Mouse (Mus musculus) forebrain, embryonic 12.5 days (tissue): ENCODE measurements around the gene Mrpl42. TPM values are rescaled to one million over a fixed set of nuclear protein-coding genes. Genes with fewer than 3 reads are reported as not detected.

ENCODE experiments used
- ATAC-seq: fragments of 200-750 bp; cut with Nextera tagmentation; 2 replicates; pipeline ENCODE4 v1.8.0; 2017; ENCODE audit warnings: moderate TSS enrichment; ENCODE audit not compliant: low FRiP score
- H3K27ac ChIP-seq: fragments of 300-500 bp; sonication (generic); 2 replicates; pipeline ENCODE4 v1.5.1; 2016; ENCODE audit warnings: mild to moderate bottlenecking
- H3K27me3 ChIP-seq: fragments of 300-500 bp; sonication (generic); 2 replicates; pipeline ENCODE4 v1.6.1; 2016; ENCODE audit warnings: mild to moderate bottlenecking
- H3K36me3 ChIP-seq: fragments of 300-500 bp; sonication (generic); replicated peaks from 2 replicates; pipeline ENCODE4 v1.6.1; 2016; ENCODE audit warnings: mild to moderate bottlenecking
- H3K4me1 ChIP-seq: fragments of 300-500 bp; sonication (generic); 2 replicates; pipeline ENCODE4 v1.6.1; 2016
- H3K4me2 ChIP-seq: fragments of 300-500 bp; sonication (generic); 2 replicates; pipeline ENCODE4 v1.6.1; 2016; ENCODE audit warnings: mild to moderate bottlenecking, moderate library complexity
- H3K4me3 ChIP-seq: fragments of 300-500 bp; sonication (generic); replicated peaks from 2 replicates; pipeline ENCODE4 v1.5.1; 2016; ENCODE audit warnings: mild to moderate bottlenecking
- H3K9ac ChIP-seq: fragments of 300-500 bp; sonication (generic); 2 replicates; pipeline ENCODE4 v1.6.1; 2016; ENCODE audit warnings: mild to moderate bottlenecking
- H3K9me3 ChIP-seq: fragments of 300-500 bp; sonication (generic); 2 replicates; pipeline ENCODE4 v1.6.1; 2016
- WGBS: fragments of 180-500 bp; shearing (Covaris S2); methylation state at CpG from one replicate; pipeline ENCODE4 v1.1.7; 2016; 5-methylcytosine and 5-hydroxymethylcytosine counted together
- polyA plus RNA-seq: library from polyadenylated mRNA; unstranded; fragments of >200 nt; fragmentation: Nextera tagmentation; extraction: Ambion mirVana; gene quantifications from 2 replicates; pipeline ENCODE4 v1.2.1, GENCODE M21; 2016

The Mrpl42 gene
- polyA plus RNA-seq, 1 experiment from 2014 or later: 314 TPM

GRCm38 (mm10) chr10:95445104-95446056 lies 56.4 kb downstream of the Mrpl42 start:
- no peak overlapping the region for H3K4me2 ChIP-seq
- no peaks in the 10 kb centered on the region for H3K9me3 ChIP-seq
- WGBS: 88% methylated on average over 18 of the region's 18 CpGs
- H3K4me1 ChIP-seq: no peaks in the 10 kb centered on the region
- H3K4me3 ChIP-seq: no peak overlapping the region
- H3K27ac ChIP-seq: no peak overlapping the region
- H3K9ac ChIP-seq: no peak overlapping the region
- no peak for ATAC-seq
- no peaks in the 10 kb centered on the region for H3K27me3 ChIP-seq
- no peaks in the 10 kb centered on the region for H3K36me3 ChIP-seq

- Histone ChIP-seq H3K4me3 (no peak overlapping the region), H3K27me3 (no peaks in the 10 kb centered on the region), H3K4me2 (no peak overlapping the region), H3K27ac (no peak overlapping the region), H3K36me3 (no peaks in the 10 kb centered on the region), H3K4me1 (no peaks in the 10 kb centered on the region), H3K9me3 (no peaks in the 10 kb centered on the region), H3K9ac (no peak overlapping the region)
- WGBS: 80% methylated on average over 4 of the region's 4 CpGs
- no peak for ATAC-seq
Observed at GRCm38 (mm10) chr10:95442334-95442733, 59.4 kb downstream of the Mrpl42 start.

GRCm38 (mm10) chr10:95440566-95440965 lies 61.2 kb downstream of the Mrpl42 start:
- H3K9me3 ChIP-seq: no peaks in the 10 kb centered on the region
- no peaks in the 10 kb centered on the region for H3K36me3 ChIP-seq
- H3K4me3 ChIP-seq: no peak overlapping the region
- H3K4me2 ChIP-seq: no peak overlapping the region
- H3K9ac ChIP-seq: no peak overlapping the region
- WGBS: 56% methylated on average over 2 of the region's 2 CpGs
- no peaks in the 10 kb centered on the region for H3K27me3 ChIP-seq
- H3K4me1 ChIP-seq: no peaks in the 10 kb centered on the region
- ATAC-seq: no peak
- no peak overlapping the region for H3K27ac ChIP-seq

- Histone ChIP-seq H3K27me3 (no peaks in the 10 kb centered on the region), H3K9ac (no peak overlapping the region), H3K9me3 (no peaks in the 10 kb centered on the region), H3K27ac (no peak overlapping the region), H3K4me3 (no peak overlapping the region), H3K4me2 (no peak overlapping the region), H3K36me3 (no peaks in the 10 kb centered on the region), H3K4me1 (no peaks in the 10 kb centered on the region)
- no peak for ATAC-seq
- WGBS: 93% methylated on average over 10 of the region's 10 CpGs
Observed at GRCm38 (mm10) chr10:95439718-95440339, 61.9 kb downstream of the Mrpl42 start.

- ATAC-seq: no peak
- Histone ChIP-seq H3K9me3 (no peaks in the 10 kb centered on the region), H3K27me3 (no peaks in the 10 kb centered on the region), H3K27ac (no peak overlapping the region), H3K4me3 (no peak overlapping the region), H3K4me2 (no peak overlapping the region), H3K4me1 (no peaks in the 10 kb centered on the region), H3K9ac (no peak overlapping the region), H3K36me3 (no peaks in the 10 kb centered on the region)
- WGBS: 83% methylated on average over 11 of the region's 11 CpGs
Observed at GRCm38 (mm10) chr10:95438941-95439340, 62.8 kb downstream of the Mrpl42 start.

Other genes with a start within 250 kb of the Mrpl42 start
- 13.3 and 14.2 TPM in 2 replicates for gene Cradd, start 177.8 kb downstream of the Mrpl42 start, polyA plus RNA-seq
- gene Socs2, start 84.8 kb downstream of the Mrpl42 start, polyA plus RNA-seq: 73.4 and 74.1 TPM in 2 replicates
- 439 and 463 TPM in 2 replicates for gene Ube2n, start 13.2 kb upstream of the Mrpl42 start, polyA plus RNA-seq
- gene Nudt4, start 62.2 kb upstream of the Mrpl42 start, polyA plus RNA-seq: 107 and 108 TPM in 2 replicates
- not detected in 2 replicates for gene Anapc15-ps, start 171.5 kb upstream of the Mrpl42 start, polyA plus RNA-seq